Mouse (Mus musculus): ENCODE results near the gene Lef1. TPM values are rescaled to one million over a fixed set of nuclear protein-coding genes. Genes with fewer than 3 reads are reported as not detected.

Lef1 gene
- total RNA-seq, 1 experiment from 2014 or later = 0.89 TPM

DNA sequence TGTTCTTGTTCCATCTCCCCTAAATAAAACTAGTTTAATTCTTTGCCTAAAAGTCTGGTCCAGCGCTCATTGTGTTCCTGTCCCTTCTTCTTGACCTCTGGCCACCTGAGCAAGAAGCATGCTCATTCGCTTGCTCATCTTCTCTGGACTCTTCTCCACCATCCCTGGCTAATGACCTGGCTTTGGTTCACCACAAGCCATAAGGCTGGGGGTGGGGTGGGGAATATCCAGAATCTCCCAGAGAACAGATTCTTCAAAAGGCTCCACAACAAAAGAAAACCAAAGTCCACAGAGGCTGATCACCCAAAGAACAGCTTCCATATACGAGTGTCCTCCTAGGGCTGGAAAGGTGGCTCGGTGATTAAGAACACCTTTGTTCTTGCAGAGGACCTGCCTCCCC is 144.7 kb downstream of the Lef1 start:
- ATAC-seq (replicated peaks in 1 of 2; ENCODE audit: insufficient read depth in 1 of 2, low FRiP score in 2 of 2, low TSS enrichment in 1 of 2, low read depth in 1 of 2, poor library complexity in 2 of 2, severe bottlenecking in 2 of 2) = no peak

GRCm38 (mm10) chr3:131255399-131255981 is 145.2 kb downstream of the Lef1 start:
- ATAC-seq (replicated peaks in 1 of 2; ENCODE audit: insufficient read depth in 1 of 2, low FRiP score in 2 of 2, low TSS enrichment in 1 of 2, low read depth in 1 of 2, poor library complexity in 2 of 2, severe bottlenecking in 2 of 2) = no peak

- no peak for ATAC-seq (replicated peaks in 1 of 2; ENCODE audit: insufficient read depth in 1 of 2, low FRiP score in 2 of 2, low TSS enrichment in 1 of 2, low read depth in 1 of 2, poor library complexity in 2 of 2, severe bottlenecking in 2 of 2)
Measured at GRCm38 (mm10) chr3:131258921-131259320, 148.7 kb downstream of the Lef1 start.

DNA sequence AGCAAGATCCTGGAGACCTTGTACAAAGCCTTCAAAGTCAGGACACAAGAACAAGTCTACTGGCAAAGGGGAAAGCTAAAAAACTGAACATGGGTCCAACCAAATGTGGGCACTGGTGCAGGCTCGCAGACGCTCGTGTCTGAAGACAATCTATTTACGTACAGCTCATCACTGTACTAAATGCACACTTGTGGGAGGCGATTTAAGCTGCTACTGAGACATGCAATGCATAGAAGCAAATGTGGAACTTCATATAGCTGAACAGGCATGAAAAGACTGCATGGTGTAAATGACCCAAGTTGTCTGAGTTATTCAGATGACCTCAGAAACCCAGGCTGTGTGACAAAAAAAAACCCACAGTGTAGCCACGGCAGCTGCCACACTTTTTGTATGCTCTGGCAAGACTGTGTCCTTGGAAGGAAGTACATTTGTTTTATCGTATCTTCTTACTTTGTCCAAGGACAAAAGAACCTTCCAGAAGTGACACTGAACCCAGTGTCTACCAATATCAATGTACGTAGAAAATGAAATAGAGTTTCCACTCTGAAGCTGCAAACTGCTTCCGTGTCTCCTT is 149.2 kb downstream of the Lef1 start:
- ATAC-seq (replicated peaks in 1 of 2; ENCODE audit: insufficient read depth in 1 of 2, low FRiP score in 2 of 2, low TSS enrichment in 1 of 2, low read depth in 1 of 2, poor library complexity in 2 of 2, severe bottlenecking in 2 of 2) = no peak

- no peak for ATAC-seq (replicated peaks in 1 of 2; ENCODE audit: insufficient read depth in 1 of 2, low FRiP score in 2 of 2, low TSS enrichment in 1 of 2, low read depth in 1 of 2, poor library complexity in 2 of 2, severe bottlenecking in 2 of 2)
Measured at GRCm38 (mm10) chr3:131260418-131260817, 150.1 kb downstream of the Lef1 start.

GRCm38 (mm10) chr3:131263766-131264486 is 153.7 kb downstream of the Lef1 start:
- ATAC-seq (replicated peaks in 1 of 2; ENCODE audit: insufficient read depth in 1 of 2, low FRiP score in 2 of 2, low TSS enrichment in 1 of 2, low read depth in 1 of 2, poor library complexity in 2 of 2, severe bottlenecking in 2 of 2) = no peak

DNA sequence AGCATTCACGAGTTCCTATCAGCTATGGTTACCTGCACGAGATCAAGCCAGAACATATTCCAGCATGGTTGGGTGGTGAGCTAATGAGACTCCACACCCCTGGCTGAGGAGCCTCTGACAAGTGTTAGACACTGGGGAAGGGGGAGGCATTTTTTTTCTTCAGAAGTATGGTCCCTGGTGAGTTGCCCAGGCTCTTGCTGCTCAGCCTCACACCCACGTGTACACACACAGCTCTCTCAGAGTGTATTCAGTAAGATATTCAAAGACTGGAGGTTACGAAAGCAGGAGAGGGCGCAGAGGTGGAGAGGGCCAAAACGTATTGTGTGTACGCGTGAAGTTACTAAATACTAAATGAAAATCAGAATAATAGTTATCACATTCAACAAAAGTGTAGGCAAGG is 155.2 kb downstream of the Lef1 start:
- no peak for ATAC-seq (replicated peaks in 1 of 2; ENCODE audit: insufficient read depth in 1 of 2, low FRiP score in 2 of 2, low TSS enrichment in 1 of 2, low read depth in 1 of 2, poor library complexity in 2 of 2, severe bottlenecking in 2 of 2)

GRCm38 (mm10) chr3:131266366-131267050 is 156.2 kb downstream of the Lef1 start:
- no peak for ATAC-seq (replicated peaks in 1 of 2; ENCODE audit: insufficient read depth in 1 of 2, low FRiP score in 2 of 2, low TSS enrichment in 1 of 2, low read depth in 1 of 2, poor library complexity in 2 of 2, severe bottlenecking in 2 of 2)

DNA sequence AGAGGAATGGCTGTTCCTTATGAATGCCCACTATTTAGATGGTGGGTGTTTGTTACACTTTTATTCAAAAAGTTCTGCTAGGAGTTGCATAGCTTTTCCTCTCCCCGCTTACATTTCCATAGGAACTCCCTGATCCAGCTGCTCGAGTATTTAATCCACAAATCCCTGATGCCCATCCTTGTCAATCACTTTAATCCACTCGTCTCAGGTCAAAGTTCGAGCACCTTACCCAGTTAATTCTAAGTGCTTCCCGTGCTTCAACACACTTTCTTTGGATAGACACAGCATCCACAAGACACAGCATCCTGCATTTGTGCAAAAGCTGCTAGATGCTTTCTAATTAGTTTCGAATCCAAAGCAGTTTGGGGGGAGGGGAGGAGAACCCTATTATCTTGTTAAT is 160.1 kb downstream of the Lef1 start:
- ATAC-seq (replicated peaks in 1 of 2; ENCODE audit: insufficient read depth in 1 of 2, low FRiP score in 2 of 2, low TSS enrichment in 1 of 2, low read depth in 1 of 2, poor library complexity in 2 of 2, severe bottlenecking in 2 of 2) = no peak

- peak; percentile 14 to 39; a peak in 3 of 4 replicates for ATAC-seq (replicated peaks in 1 of 2; ENCODE audit: insufficient read depth in 1 of 2, low FRiP score in 2 of 2, low TSS enrichment in 1 of 2, low read depth in 1 of 2, poor library complexity in 2 of 2, severe bottlenecking in 2 of 2)
Measured at GRCm38 (mm10) chr3:131271157-131271556, 160.9 kb downstream of the Lef1 start.

DNA sequence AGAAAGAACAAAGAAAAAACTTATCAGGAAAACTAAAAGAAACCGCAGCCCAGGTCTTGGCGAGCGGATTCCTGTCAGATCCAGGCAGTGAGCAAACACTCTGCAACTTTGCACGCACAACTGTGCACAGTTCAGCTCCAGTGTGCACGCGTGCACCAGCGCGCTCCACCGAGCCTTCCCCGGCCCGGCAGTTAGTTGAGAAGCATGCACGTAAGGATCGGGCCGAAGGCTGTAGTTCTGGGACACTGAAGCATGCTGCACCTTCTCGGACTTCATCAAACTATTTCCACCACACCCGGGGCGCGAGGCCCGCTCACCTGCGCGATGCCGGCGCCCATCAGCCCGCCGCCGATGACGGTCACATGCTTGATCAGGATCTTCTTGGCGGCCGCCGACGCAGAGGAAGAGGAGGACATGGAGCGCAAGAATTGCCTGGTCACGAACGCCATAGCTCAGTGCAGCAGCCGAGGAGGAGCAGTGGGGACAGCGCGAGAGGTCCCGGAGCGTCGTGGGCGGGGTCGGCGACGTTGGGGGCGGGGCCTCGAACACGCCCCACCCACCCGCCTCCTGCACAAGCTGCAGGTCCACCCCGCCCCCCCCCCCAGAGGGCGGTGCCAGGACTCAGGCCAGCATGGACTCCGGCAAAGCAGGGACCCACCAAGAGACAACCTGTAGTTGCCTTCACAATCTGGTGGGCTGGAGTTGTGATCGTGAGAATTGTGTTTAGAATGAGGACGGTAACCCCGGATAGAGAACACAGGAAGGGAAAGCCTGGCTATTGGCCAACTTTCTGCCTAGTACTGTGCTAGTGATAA is 161.5 kb downstream of the Lef1 start, which contains the start of gene Hadh:
Hadh (minus strand) TSS at position 543 of the 815 bp plus-strand sequence.
- ATAC-seq (replicated peaks in 1 of 2; ENCODE audit: insufficient read depth in 1 of 2, low FRiP score in 2 of 2, low TSS enrichment in 1 of 2, low read depth in 1 of 2, poor library complexity in 2 of 2, severe bottlenecking in 2 of 2) = peak; percentile 66 to 88

DNA sequence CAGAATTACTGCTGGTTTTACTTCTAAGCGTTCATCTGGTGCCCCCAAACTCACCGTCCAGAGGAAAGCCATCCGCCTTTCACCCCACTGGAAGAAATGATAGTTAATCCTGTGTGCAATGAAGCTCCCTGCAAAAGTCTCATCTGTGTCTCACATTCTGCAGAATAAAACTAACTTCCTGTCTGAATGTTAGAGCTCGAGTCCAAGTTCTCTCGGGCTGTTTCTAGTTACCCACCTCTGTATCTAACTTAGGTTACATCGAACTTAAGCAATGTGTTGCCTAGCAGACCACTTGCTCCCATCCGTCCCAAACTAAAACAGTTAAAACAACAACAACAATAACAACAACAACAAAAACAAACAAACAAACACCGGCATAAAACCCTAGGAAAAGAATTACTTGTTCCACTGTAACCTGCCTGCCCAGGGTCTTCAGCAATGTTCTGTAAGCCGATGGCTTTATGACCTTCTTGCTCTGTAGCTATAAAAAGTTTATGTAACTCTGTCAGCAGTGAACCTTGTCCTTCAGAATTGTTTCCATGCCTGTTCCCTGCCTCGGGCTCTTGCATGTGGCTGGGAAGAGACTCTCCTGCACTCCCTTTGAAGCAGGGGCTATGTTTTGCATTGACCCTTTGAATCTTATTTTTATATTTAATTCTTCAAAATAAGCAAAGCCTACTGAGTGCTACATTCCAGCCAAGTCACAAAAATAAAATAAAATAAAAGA is 162.3 kb downstream of the Lef1 start:
- no peak for ATAC-seq (replicated peaks in 1 of 2; ENCODE audit: insufficient read depth in 1 of 2, low FRiP score in 2 of 2, low TSS enrichment in 1 of 2, low read depth in 1 of 2, poor library complexity in 2 of 2, severe bottlenecking in 2 of 2)

Other genes with a start within 250 kb of the Lef1 start
- gene Hadh, start 161.6 kb downstream of the Lef1 start, total RNA-seq (2017) = 72.4 and 89.3 TPM in 2 replicates
- gene Cyp2u1, start 192.8 kb downstream of the Lef1 start, total RNA-seq (2017) = 1.1 and 1.9 TPM in 2 replicates

Data from hematopoietic stem cell, adult 5-6 weeks (primary cell).